Mouse (Mus musculus) 416B (cell line): ENCODE data around the gene Ppfibp1.

Experiments used
- DNase-seq: peaks from one replicate; pipeline ENCODE4 v3.0.0; 2011; ENCODE audit warnings: low read depth

The Ppfibp1 gene

GRCm38 (mm10) chr6:146881896-146882770, 6.2 kb upstream of the Ppfibp1 start:
- DNase-seq, result no peak

GRCm38 (mm10) chr6:146883426-146883825, 4.9 kb upstream of the Ppfibp1 start:
- DNase-seq, result peak; percentile 25

- DNase-seq, result no peak
These were observed 4.1 kb upstream of the Ppfibp1 start for GRCm38 (mm10) chr6:146884171-146884570.

GRCm38 (mm10) chr6:146884851-146885250, 3.4 kb upstream of the Ppfibp1 start:
- no peak for DNase-seq

- peak; percentile 52 for DNase-seq
These were observed 588 bp downstream of the Ppfibp1 start for GRCm38 (mm10) chr6:146888660-146889490.

GRCm38 (mm10) chr6:146890215-146890614, 1.9 kb downstream of the Ppfibp1 start:
- no peak for DNase-seq

- peak; percentile 20 for DNase-seq
These were observed 2.3 kb downstream of the Ppfibp1 start for GRCm38 (mm10) chr6:146890633-146891032.

GRCm38 (mm10) chr6:146893890-146894289, 5.6 kb downstream of the Ppfibp1 start:
- DNase-seq, result no peak

GRCm38 (mm10) chr6:146898709-146899108, 10.4 kb downstream of the Ppfibp1 start:
- DNase-seq, result no peak

GRCm38 (mm10) chr6:146899647-146900046, 11.4 kb downstream of the Ppfibp1 start:
- DNase-seq, result no peak

- DNase-seq, result no peak
These were observed 13.6 kb downstream of the Ppfibp1 start for GRCm38 (mm10) chr6:146901929-146902328.

- no peak for DNase-seq
These were observed 15.3 kb downstream of the Ppfibp1 start for GRCm38 (mm10) chr6:146903632-146904031.

GRCm38 (mm10) chr6:146904707-146905106, 16.4 kb downstream of the Ppfibp1 start:
- no peak for DNase-seq

- peak; percentile 61 for DNase-seq
These were observed 17.9 kb downstream of the Ppfibp1 start for GRCm38 (mm10) chr6:146906000-146906786.

- no peak for DNase-seq
These were observed 18.9 kb downstream of the Ppfibp1 start for GRCm38 (mm10) chr6:146907061-146907794.

GRCm38 (mm10) chr6:146907795-146908190, 19.5 kb downstream of the Ppfibp1 start:
- DNase-seq, result no peak

GRCm38 (mm10) chr6:146908801-146909200, 20.5 kb downstream of the Ppfibp1 start:
- peak; percentile 92 for DNase-seq

GRCm38 (mm10) chr6:146909725-146910489, 21.6 kb downstream of the Ppfibp1 start:
- DNase-seq, result peak; percentile 87

- no peak for DNase-seq
These were observed 22.5 kb downstream of the Ppfibp1 start for GRCm38 (mm10) chr6:146910801-146911200.

GRCm38 (mm10) chr6:146912835-146913488, 24.7 kb downstream of the Ppfibp1 start:
- DNase-seq, result peak; percentile 53
